Mouse (Mus musculus): ENCODE data around the gene Gpr179. TPM values are rescaled to one million over a fixed set of nuclear protein-coding genes. Genes with fewer than 3 reads are reported as not detected.
"Not testable (repeated sequence)": the region's sequence is repeated elsewhere in the genome, so short reads cannot be mapped to it uniquely, and the experiment has no call there.

The Gpr179 gene
- total RNA-seq, 2 experiments from 2014 or later, result not detected

GRCm38 (mm10) chr11:97331231-97332190, 20.4 kb downstream of the Gpr179 start:
- ATAC-seq (replicated peaks; ENCODE audit: low FRiP score, poor library complexity, severe bottlenecking), result no peak

GRCm38 (mm10) chr11:97330315-97330714, 21.6 kb downstream of the Gpr179 start:
- ATAC-seq (replicated peaks; ENCODE audit: low FRiP score, poor library complexity, severe bottlenecking), result no peak

GRCm38 (mm10) chr11:97328148-97328547, 23.7 kb downstream of the Gpr179 start:
- ATAC-seq (replicated peaks; ENCODE audit: low FRiP score, poor library complexity, severe bottlenecking), result peak; percentile 84

- no peak for ATAC-seq (replicated peaks; ENCODE audit: low FRiP score, poor library complexity, severe bottlenecking)
Observed at GRCm38 (mm10) chr11:97325224-97325623, 26.7 kb downstream of the Gpr179 start.

GRCm38 (mm10) chr11:97321894-97322600, 29.8 kb downstream of the Gpr179 start:
- peak; percentile 97 for ATAC-seq (replicated peaks; ENCODE audit: low FRiP score, poor library complexity, severe bottlenecking)

GRCm38 (mm10) chr11:97321197-97321596, 30.7 kb downstream of the Gpr179 start:
- ATAC-seq (replicated peaks; ENCODE audit: low FRiP score, poor library complexity, severe bottlenecking), result no peak

GRCm38 (mm10) chr11:97315504-97316503, 36.1 kb downstream of the Gpr179 start, which contains the start of gene Mrpl45:
Mrpl45 (plus strand) TSS chr11:97315716.
- ATAC-seq (replicated peaks; ENCODE audit: low FRiP score, poor library complexity, severe bottlenecking), result peak; percentile 99

GRCm38 (mm10) chr11:97314751-97315503, 37.0 kb downstream of the Gpr179 start:
- ATAC-seq (replicated peaks; ENCODE audit: low FRiP score, poor library complexity, severe bottlenecking), result no peak

- no peak for ATAC-seq (replicated peaks; ENCODE audit: low FRiP score, poor library complexity, severe bottlenecking)
Observed at GRCm38 (mm10) chr11:97314110-97314509, 37.8 kb downstream of the Gpr179 start.

GRCm38 (mm10) chr11:97312871-97313270, 39.0 kb downstream of the Gpr179 start:
- ATAC-seq (replicated peaks; ENCODE audit: low FRiP score, poor library complexity, severe bottlenecking), result not testable (repeated sequence)

- ATAC-seq (replicated peaks; ENCODE audit: low FRiP score, poor library complexity, severe bottlenecking), result no peak
Observed at GRCm38 (mm10) chr11:97310895-97311631, 40.8 kb downstream of the Gpr179 start.

- no peak for ATAC-seq (replicated peaks; ENCODE audit: low FRiP score, poor library complexity, severe bottlenecking)
Observed at GRCm38 (mm10) chr11:97309911-97310571, 41.8 kb downstream of the Gpr179 start.

- ATAC-seq (replicated peaks; ENCODE audit: low FRiP score, poor library complexity, severe bottlenecking), result no peak
Observed at GRCm38 (mm10) chr11:97309451-97309836, 42.4 kb downstream of the Gpr179 start.

- ATAC-seq (replicated peaks; ENCODE audit: low FRiP score, poor library complexity, severe bottlenecking), result no peak
Observed at GRCm38 (mm10) chr11:97308806-97309450, 42.9 kb downstream of the Gpr179 start.

GRCm38 (mm10) chr11:97307294-97308069, 44.4 kb downstream of the Gpr179 start:
- ATAC-seq (replicated peaks; ENCODE audit: low FRiP score, poor library complexity, severe bottlenecking), result no peak

- no peak for ATAC-seq (replicated peaks; ENCODE audit: low FRiP score, poor library complexity, severe bottlenecking)
Observed at GRCm38 (mm10) chr11:97304631-97305030, 47.2 kb downstream of the Gpr179 start.
